Mouse (Mus musculus) induced T-regulatory cell, adult 2 months (primary cell): ENCODE measurements around the gene Arhgap28.
"Not testable (repeated sequence)": the region's sequence is repeated elsewhere in the genome, so short reads cannot be mapped to it uniquely, and the experiment has no call there.

ENCODE experiments used
- DNase-seq: peaks from one replicate; pipeline ENCODE4 v3.0.0-alpha.2; 2012; ENCODE audit warnings: low read depth

Gene Arhgap28

GRCm38 (mm10) chr17:67869731-67870601 is 134.0 kb downstream of the Arhgap28 start:
- DNase-seq: no peak

- no peak for DNase-seq
These were observed 137.2 kb downstream of the Arhgap28 start for GRCm38 (mm10) chr17:67866541-67867241.

- DNase-seq: no peak
These were observed 137.9 kb downstream of the Arhgap28 start for GRCm38 (mm10) chr17:67866026-67866425.

GRCm38 (mm10) chr17:67864912-67865311 is 139.0 kb downstream of the Arhgap28 start:
- no peak for DNase-seq

GRCm38 (mm10) chr17:67864363-67864762 is 139.6 kb downstream of the Arhgap28 start:
- DNase-seq: no peak

- no peak for DNase-seq
These were observed 142.0 kb downstream of the Arhgap28 start for GRCm38 (mm10) chr17:67861744-67862535.

- DNase-seq: no peak
These were observed 142.8 kb downstream of the Arhgap28 start for GRCm38 (mm10) chr17:67861080-67861630.

GRCm38 (mm10) chr17:67841494-67841893 is 162.4 kb downstream of the Arhgap28 start:
- not testable (repeated sequence) for DNase-seq

- no peak for DNase-seq
These were observed 165.0 kb downstream of the Arhgap28 start for GRCm38 (mm10) chr17:67838948-67839347.

GRCm38 (mm10) chr17:67837351-67838090 is 166.4 kb downstream of the Arhgap28 start:
- DNase-seq: peak; percentile 26

GRCm38 (mm10) chr17:67836146-67836895 is 167.6 kb downstream of the Arhgap28 start:
- DNase-seq: no peak

GRCm38 (mm10) chr17:67827431-67827830 is 176.5 kb downstream of the Arhgap28 start:
- no peak for DNase-seq

- DNase-seq: no peak
These were observed 187.0 kb downstream of the Arhgap28 start for GRCm38 (mm10) chr17:67816916-67817315.

- no peak for DNase-seq
These were observed 188.2 kb downstream of the Arhgap28 start for GRCm38 (mm10) chr17:67815720-67816119.

GRCm38 (mm10) chr17:67813666-67814065 is 190.3 kb downstream of the Arhgap28 start:
- no peak for DNase-seq

GRCm38 (mm10) chr17:67809171-67809570 is 194.7 kb downstream of the Arhgap28 start:
- DNase-seq: no peak
